Mouse (Mus musculus): ENCODE results near the gene Cyb5d1. TPM values are rescaled to one million over a fixed set of nuclear protein-coding genes. Genes with fewer than 3 reads are reported as not detected.

Gene Cyb5d1
- polyA plus RNA-seq, 1 experiment from 2014 or later = 43.7 TPM

DNA sequence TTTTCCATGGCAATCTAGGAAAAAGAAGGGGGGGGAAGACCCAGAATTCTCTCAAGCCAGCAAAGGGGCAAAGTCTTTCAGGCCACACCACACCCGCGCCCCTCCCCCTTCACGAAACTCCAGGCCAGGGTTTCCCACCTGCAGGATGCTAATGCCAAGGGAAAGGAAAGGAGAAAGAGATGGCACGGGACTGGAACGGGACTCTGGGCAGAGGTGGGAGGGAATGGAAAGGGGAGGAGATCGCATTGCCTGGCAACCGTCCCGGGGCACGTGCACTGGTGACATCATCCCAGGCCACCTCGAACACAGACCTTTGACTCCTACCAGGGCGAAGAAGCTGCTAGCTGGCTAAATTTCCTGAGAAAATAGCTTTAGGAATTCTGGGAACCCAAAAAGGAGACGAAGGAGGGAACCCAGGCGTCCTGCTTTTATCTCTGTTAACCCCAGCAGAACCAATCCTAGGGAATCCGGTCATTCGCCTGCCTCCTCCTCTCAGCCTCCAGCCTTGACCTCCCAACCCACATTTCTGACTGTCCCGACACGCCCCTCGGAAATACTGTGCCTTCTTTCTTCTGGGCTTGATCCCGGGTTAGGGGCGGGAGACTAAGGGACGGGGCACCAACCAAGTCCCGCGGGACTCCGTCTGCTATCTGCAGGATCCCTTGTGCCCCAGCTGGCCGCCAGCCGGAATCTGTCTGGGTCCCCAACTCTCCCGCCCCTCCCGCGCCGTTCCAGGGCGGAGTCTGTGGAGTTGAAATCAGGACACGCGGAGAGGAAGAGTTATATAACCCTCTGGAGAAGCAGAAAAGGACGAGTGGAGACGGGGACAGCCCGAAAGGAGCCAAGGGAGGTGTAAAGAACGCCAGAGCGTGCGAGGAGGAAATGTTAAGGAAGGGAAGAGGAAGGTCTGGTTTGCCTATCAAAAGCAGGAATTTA, 22.3 kb upstream of the Cyb5d1 start:
- under 1% methylated on average over 39 of the region's 39 CpGs for WGBS
- DNase-seq (ENCODE audit: low spot score) = peak; percentile 94
- peak overlapping the region; percentile 100 for H3K27ac ChIP-seq (ENCODE audit: low read depth, low read length)
- peaks cover 39% of the 10 kb centered on the region for H3K4me1 ChIP-seq (replicated peaks; ENCODE audit: control insufficient read depth, insufficient read depth, low read length)
- H3K4me2 ChIP-seq (ENCODE audit: low read depth, low read length, severe bottlenecking) = peak overlapping the region; percentile 99
- H3K9me3 ChIP-seq (ENCODE audit: control insufficient read depth, low read length) = no peaks in the 10 kb centered on the region
- H3K27me3 ChIP-seq (ENCODE audit: control insufficient read depth, insufficient read depth, low read length) = peaks cover 17% of the 10 kb centered on the region
- peak overlapping the region; percentile 65 for H3K9ac ChIP-seq (ENCODE audit: low read length)
- H3K36me3 ChIP-seq (ENCODE audit: control insufficient read depth, insufficient read depth, low read length) = no peaks in the 10 kb centered on the region; the same call in 1 of the 2 replicates
- peak; percentile 57 for ATAC-seq (replicated peaks; ENCODE audit: low FRiP score)
- H3K4me3 ChIP-seq (ENCODE audit: low read depth, low read length) = peak overlapping the region; percentile 81

DNA sequence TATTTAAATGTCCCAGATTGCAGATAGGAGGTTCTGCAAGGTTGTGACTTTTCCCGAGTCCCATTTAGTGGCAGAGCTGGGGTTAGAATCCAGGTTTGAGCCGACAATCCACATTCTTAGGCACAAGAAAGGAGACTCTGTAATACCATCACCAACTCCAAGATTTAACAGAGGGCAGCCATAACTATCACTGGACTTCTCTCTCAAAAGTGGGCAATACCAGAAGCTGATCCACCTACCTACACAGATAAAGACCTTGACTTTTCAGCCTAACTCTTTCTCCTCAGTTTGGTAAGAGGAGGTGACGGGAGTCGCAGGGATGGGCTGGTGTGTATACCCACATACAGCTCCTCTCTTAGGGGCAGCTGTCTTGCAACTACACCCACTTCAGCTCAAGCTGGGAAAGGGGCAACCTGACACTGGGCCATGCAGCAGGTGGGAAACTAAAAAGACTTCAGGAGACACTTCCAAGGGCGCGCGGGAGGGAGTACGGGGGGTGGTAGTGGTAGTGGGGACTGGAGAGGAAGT, 21.6 kb upstream of the Cyb5d1 start:
- H3K9ac ChIP-seq (ENCODE audit: low read length) = peak overlapping the region; percentile 65
- H3K27me3 ChIP-seq (ENCODE audit: control insufficient read depth, insufficient read depth, low read length) = peaks cover 11% of the 10 kb centered on the region; the same call in 1 of the 2 replicates
- DNase-seq (ENCODE audit: low spot score) (no peak), ATAC-seq (replicated peaks; ENCODE audit: low FRiP score) (no peak)
- H3K36me3 ChIP-seq (ENCODE audit: control insufficient read depth, insufficient read depth, low read length) = peaks cover 3% of the 10 kb centered on the region; the same call in 1 of the 2 replicates
- peak overlapping the region; percentile 81 for H3K4me3 ChIP-seq (ENCODE audit: low read depth, low read length)
- no peaks in the 10 kb centered on the region for H3K9me3 ChIP-seq (ENCODE audit: control insufficient read depth, low read length)
- H3K4me2 ChIP-seq (ENCODE audit: low read depth, low read length, severe bottlenecking) = peak overlapping the region; percentile 99
- H3K4me1 ChIP-seq (replicated peaks; ENCODE audit: control insufficient read depth, insufficient read depth, low read length) = peaks cover 46% of the 10 kb centered on the region
- WGBS = 2% methylated on average over 8 of the region's 8 CpGs
- H3K27ac ChIP-seq (ENCODE audit: low read depth, low read length) = peak overlapping the region; percentile 100

GRCm38 (mm10) chr11:69416509-69416908, 21.1 kb upstream of the Cyb5d1 start:
- H3K4me3 ChIP-seq (ENCODE audit: low read depth, low read length) = peak overlapping the region; percentile 81
- DNase-seq (ENCODE audit: low spot score) (no peak), ATAC-seq (replicated peaks; ENCODE audit: low FRiP score) (no peak)
- peaks cover 3% of the 10 kb centered on the region; the same call in 1 of the 2 replicates for H3K36me3 ChIP-seq (ENCODE audit: control insufficient read depth, insufficient read depth, low read length)
- peak overlapping the region; percentile 99 for H3K4me2 ChIP-seq (ENCODE audit: low read depth, low read length, severe bottlenecking)
- peak overlapping the region; percentile 65 for H3K9ac ChIP-seq (ENCODE audit: low read length)
- peaks cover 9% of the 10 kb centered on the region; the same call in 1 of the 2 replicates for H3K27me3 ChIP-seq (ENCODE audit: control insufficient read depth, insufficient read depth, low read length)
- H3K27ac ChIP-seq (ENCODE audit: low read depth, low read length) = peak overlapping the region; percentile 100
- no peaks in the 10 kb centered on the region for H3K9me3 ChIP-seq (ENCODE audit: control insufficient read depth, low read length)
- H3K4me1 ChIP-seq (replicated peaks; ENCODE audit: control insufficient read depth, insufficient read depth, low read length) = peaks cover 49% of the 10 kb centered on the region
- WGBS = 1% methylated on average over 4 of the region's 4 CpGs

DNA sequence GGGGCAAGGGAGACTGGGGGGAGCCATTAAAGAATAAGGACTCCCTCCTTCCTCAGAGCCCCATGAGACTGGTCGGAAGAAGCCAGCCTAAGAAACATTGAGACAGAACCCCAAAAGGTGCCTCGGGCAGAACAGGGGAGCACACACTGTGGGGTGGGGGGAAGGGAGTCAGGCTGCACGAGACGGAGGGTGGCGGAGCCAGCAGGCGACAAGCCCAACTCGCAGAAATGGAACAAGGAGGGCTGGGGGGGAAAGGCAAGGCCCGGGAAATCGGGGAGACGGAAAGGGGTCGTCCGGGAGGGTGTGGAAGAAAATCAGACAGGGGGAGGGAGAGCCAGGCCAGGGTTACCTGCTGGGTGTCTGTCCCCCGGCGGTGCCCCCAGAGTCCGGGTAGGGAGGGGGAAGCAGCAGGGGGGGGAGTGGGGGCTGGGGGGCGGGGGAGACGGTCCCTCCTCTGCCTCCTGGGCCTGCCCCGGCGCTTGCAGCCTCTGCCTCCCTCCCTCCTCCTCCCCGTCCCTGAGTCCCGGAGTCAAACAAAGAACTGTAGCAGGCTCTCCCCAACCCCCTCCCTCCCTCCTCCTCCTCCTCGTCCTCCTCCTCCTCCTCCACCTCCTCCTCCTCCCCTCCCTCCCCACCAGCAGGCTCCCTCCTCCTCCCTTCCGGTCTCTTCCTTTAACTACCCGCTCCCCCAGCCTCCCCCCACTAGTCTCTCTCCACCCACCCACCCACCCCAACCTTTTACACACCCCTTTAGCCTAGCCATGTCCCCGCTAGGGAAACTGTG, 20.4 kb upstream of the Cyb5d1 start:
- peaks cover 45% of the 10 kb centered on the region for H3K4me1 ChIP-seq (replicated peaks; ENCODE audit: control insufficient read depth, insufficient read depth, low read length)
- ATAC-seq (replicated peaks; ENCODE audit: low FRiP score) = no peak
- under 1% methylated on average over 19 of the region's 25 CpGs for WGBS
- H3K9ac ChIP-seq (ENCODE audit: low read length) = peak overlapping the region; percentile 98
- H3K4me3 ChIP-seq (ENCODE audit: low read depth, low read length) = peak overlapping the region; percentile 81
- peaks cover 3% of the 10 kb centered on the region; the same call in 1 of the 2 replicates for H3K36me3 ChIP-seq (ENCODE audit: control insufficient read depth, insufficient read depth, low read length)
- peak overlapping the region; percentile 100 for H3K27ac ChIP-seq (ENCODE audit: low read depth, low read length)
- peak; percentile 91 for DNase-seq (ENCODE audit: low spot score)
- peaks cover 4% of the 10 kb centered on the region; the same call in 1 of the 2 replicates for H3K27me3 ChIP-seq (ENCODE audit: control insufficient read depth, insufficient read depth, low read length)
- H3K9me3 ChIP-seq (ENCODE audit: control insufficient read depth, low read length) = no peaks in the 10 kb centered on the region
- H3K4me2 ChIP-seq (ENCODE audit: low read depth, low read length, severe bottlenecking) = peak overlapping the region; percentile 99

GRCm38 (mm10) chr11:69415327-69415667, 19.9 kb upstream of the Cyb5d1 start:
- Histone ChIP-seq H3K27ac (ENCODE audit: low read depth, low read length) (peak overlapping the region; percentile 100), H3K4me2 (ENCODE audit: low read depth, low read length, severe bottlenecking) (peak overlapping the region; percentile 99), H3K36me3 (ENCODE audit: control insufficient read depth, insufficient read depth, low read length) (peaks cover 3% of the 10 kb centered on the region; the same call in 1 of the 2 replicates), H3K27me3 (ENCODE audit: control insufficient read depth, insufficient read depth, low read length) (no peaks in the 10 kb centered on the region), H3K9ac (ENCODE audit: low read length) (peak overlapping the region; percentile 98), H3K4me3 (ENCODE audit: low read depth, low read length) (peak overlapping the region; percentile 81), H3K9me3 (ENCODE audit: control insufficient read depth, low read length) (no peaks in the 10 kb centered on the region), H3K4me1 (replicated peaks; ENCODE audit: control insufficient read depth, insufficient read depth, low read length) (peaks cover 45% of the 10 kb centered on the region)
- WGBS = 0% methylated on average over 3 of the region's 3 CpGs
- DNase-seq (ENCODE audit: low spot score) (peak; percentile 80), ATAC-seq (replicated peaks; ENCODE audit: low FRiP score) (peak; percentile 4; the same call in 1 of the 2 replicates)

- ATAC-seq (replicated peaks; ENCODE audit: low FRiP score) = no peak
- H3K27ac ChIP-seq (ENCODE audit: low read depth, low read length) = peak overlapping the region; percentile 100
- peaks cover 39% of the 10 kb centered on the region for H3K4me1 ChIP-seq (replicated peaks; ENCODE audit: control insufficient read depth, insufficient read depth, low read length)
- 14% methylated on average over 4 of the region's 4 CpGs for WGBS
- H3K4me3 ChIP-seq (ENCODE audit: low read depth, low read length) = peak overlapping the region; percentile 81
- no peaks in the 10 kb centered on the region for H3K9me3 ChIP-seq (ENCODE audit: control insufficient read depth, low read length)
- DNase-seq (ENCODE audit: low spot score) = no peak
- no peaks in the 10 kb centered on the region for H3K27me3 ChIP-seq (ENCODE audit: control insufficient read depth, insufficient read depth, low read length)
- H3K36me3 ChIP-seq (ENCODE audit: control insufficient read depth, insufficient read depth, low read length) = peaks cover 3% of the 10 kb centered on the region; the same call in 1 of the 2 replicates
- peak overlapping the region; percentile 99 for H3K4me2 ChIP-seq (ENCODE audit: low read depth, low read length, severe bottlenecking)
- peak overlapping the region; percentile 98 for H3K9ac ChIP-seq (ENCODE audit: low read length)
Observed at GRCm38 (mm10) chr11:69414421-69415326, 19.2 kb upstream of the Cyb5d1 start.

- DNase-seq (ENCODE audit: low spot score) (peak; percentile 71), ATAC-seq (replicated peaks; ENCODE audit: low FRiP score) (no peak)
- Histone ChIP-seq H3K9me3 (ENCODE audit: control insufficient read depth, low read length) (no peaks in the 10 kb centered on the region), H3K9ac (ENCODE audit: low read length) (peak within 1 kb of the TSS; percentile 98), H3K4me1 (replicated peaks; ENCODE audit: control insufficient read depth, insufficient read depth, low read length) (peaks cover 35% of the 10 kb centered on the region), H3K36me3 (ENCODE audit: control insufficient read depth, insufficient read depth, low read length) (peaks cover 3% of the 10 kb centered on the region; the same call in 1 of the 2 replicates), H3K27me3 (ENCODE audit: control insufficient read depth, insufficient read depth, low read length) (no peaks in the 10 kb centered on the region), H3K27ac (ENCODE audit: low read depth, low read length) (peak within 1 kb of the TSS; percentile 100), H3K4me3 (ENCODE audit: low read depth, low read length) (peak within 1 kb of the TSS; percentile 81), H3K4me2 (ENCODE audit: low read depth, low read length, severe bottlenecking) (peak within 1 kb of the TSS; percentile 99)
- 42% methylated on average over 12 of the region's 12 CpGs for whole genome bisulfite sequencing
Observed at GRCm38 (mm10) chr11:69413221-69414181, 18.1 kb upstream of the Cyb5d1 start, which contains the start of gene Kdm6b. Gene Kdm6b, minus strand, starts transcription at chr11:69413675.
